In the genomic region with DNA sequence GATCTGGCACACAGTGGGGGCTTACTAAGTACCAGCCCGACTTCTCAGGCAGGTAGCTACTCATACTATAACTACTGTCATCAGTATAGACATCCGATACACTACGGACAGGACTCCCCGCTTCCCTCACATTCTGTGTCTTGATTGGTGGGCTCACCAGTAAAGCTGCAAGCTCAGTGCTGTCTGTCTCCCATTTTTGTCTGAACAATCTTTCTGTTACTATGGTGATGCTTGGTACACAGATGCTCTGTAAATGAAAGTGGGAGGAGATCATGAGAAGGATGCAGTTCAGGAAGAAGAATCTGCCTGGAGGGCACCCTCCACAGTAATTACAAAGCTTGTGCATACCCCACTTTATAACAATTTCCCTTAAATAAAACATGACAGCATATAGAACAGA, we compare ENCODE assay signal across 17 mouse cellular contexts.
DNase-seq lines count a peak whose midpoint lies in the region; ATAC-seq lines count a peak whose summit lies in the region.
"Had no signal": no experiment of that assay in that cellular context is flagged by ENCODE, and none has a peak within 500 bp of the region (broad histone marks: within the 10 kb centered on the region; RNA-seq: fewer than 3 reads in every experiment).

No protein-coding gene starts in this region.

- H3K4me1 ChIP-seq in hindbrain, embryonic 12.5 days, result peaks cover 10% of the 10 kb centered on the region
- H3K4me1 ChIP-seq: liver, embryonic 15.5 days had no signal

- no peak for DNase-seq in frontal cortex, postnatal 10 days (ENCODE audit: low spot score in 2 of 2)
- DNase-seq in brain, adult 2 months (ENCODE audit: low read depth, low spot score), result peak; percentile 77
- peak; percentile 21 for DNase-seq in mesoderm, embryonic 11.5 days (ENCODE audit: low read depth, low spot score)
- DNase-seq in heart, adult 18-20 months, result no peak
- no peak for DNase-seq in spleen, adult 12 weeks (ENCODE audit: low spot score)
- no peak for DNase-seq in kidney, postnatal 25 days
- DNase-seq: adrenal gland, postnatal 36 days; B cell, adult 2 months; cerebellum, adult 9-10 months; gastrocnemius, postnatal 36 days; kidney, postnatal 36 days; lung, postnatal 36 days had no signal

- 65% methylated on average over 4 of the region's 4 CpGs for WGBS in hindbrain, embryonic 12.5 days

- peak; percentile 88 for ATAC-seq in frontal cortex, adult (ENCODE audit: low TSS enrichment)
- ATAC-seq in hindbrain, embryonic 12.5 days (ENCODE audit: low FRiP score), result peak; percentile 73
- ATAC-seq: intestine, postnatal 0 days had no signal

- H3K9ac ChIP-seq in hindbrain, embryonic 12.5 days, result no peak overlapping the region
- H3K9ac ChIP-seq: liver, embryonic 15.5 days had no signal

- H3K36me3 ChIP-seq in hindbrain, embryonic 12.5 days, result no peaks in the 10 kb centered on the region
- H3K36me3 ChIP-seq: liver, embryonic 15.5 days had no signal

- no peak overlapping the region for H3K4me3 ChIP-seq in hindbrain, embryonic 12.5 days
- H3K4me3 ChIP-seq: liver, embryonic 15.5 days; myocyte had no signal

- peak overlapping the region; percentile 26; the same call in 1 of the 2 replicates for H3K27ac ChIP-seq in hindbrain, embryonic 12.5 days
- H3K27ac ChIP-seq: liver, embryonic 15.5 days had no signal

- H3K27me3 ChIP-seq in hindbrain, embryonic 12.5 days, result no peaks in the 10 kb centered on the region
- H3K27me3 ChIP-seq: liver, embryonic 15.5 days had no signal

- H3K9me3 ChIP-seq in hindbrain, embryonic 12.5 days (replicated peaks), result no peaks in the 10 kb centered on the region; the same call in 1 of the 2 replicates
- H3K9me3 ChIP-seq: liver, embryonic 15.5 days had no signal

- H3K4me2 ChIP-seq in hindbrain, embryonic 12.5 days (replicated peaks), result no peak overlapping the region
- H3K4me2 ChIP-seq: liver, embryonic 15.5 days had no signal

Comparison
In these comparisons a context has a peak if more than half of its experiments do, and no peak if none do; other contexts are left out.
1. DNase-seq: peak in brain, adult 2 months (single experiment) and mesoderm, embryonic 11.5 days (single experiment); none in frontal cortex, postnatal 10 days (0 of 2), heart, adult 18-20 months (0 of 2), spleen, adult 12 weeks (single experiment) and kidney, postnatal 25 days (0 of 2).